Mouse (Mus musculus) lung, adult 2 months (tissue): ENCODE data around the gene Arhgap6. TPM values are rescaled to one million over a fixed set of nuclear protein-coding genes. Genes with fewer than 3 reads are reported as not detected.

Source experiments
- DNase-seq: peaks from one replicate; pipeline ENCODE4 v3.0.0; 2022
- H3K4me1 ChIP-seq: fragments of 200-500 bp; 2 replicates; pipeline ENCODE4 v1.6.1; 2011; ENCODE audit warnings: low read length; ENCODE audit not compliant: control insufficient read depth, insufficient read depth
- H3K4me3 ChIP-seq: fragments of 200-500 bp; replicated peaks from 2 replicates; pipeline ENCODE3; 2011; ENCODE audit warnings: low read depth, mild to moderate bottlenecking, control low read depth, low read length; ENCODE audit errors: extremely low read depth
- CTCF ChIP-seq: fragments of 200-500 bp; IDR thresholded peaks from 2 replicates; pipeline ENCODE4 v1.5.1; 2011; ENCODE audit warnings: mild to moderate bottlenecking, low read length, control low read depth; ENCODE audit not compliant: insufficient read depth
- POLR2A ChIP-seq: fragments of 200-500 bp; IDR thresholded peaks from 2 replicates; pipeline ENCODE4 v1.6.1; 2011; ENCODE audit warnings: low read depth, mild to moderate bottlenecking, control low read depth, low read length, borderline replicate concordance; ENCODE audit errors: extremely low read depth
- WGBS: fragments of 180-500 bp; shearing (Covaris S2); methylation state at CpG from one replicate; pipeline ENCODE4 v1.1.7; 2018; 5-methylcytosine and 5-hydroxymethylcytosine counted together
- polyA plus RNA-seq: library from polyadenylated mRNA; depleted of rRNA; stranded (reverse); fragments of >200 nt; gene quantifications from 2 replicates; pipeline ENCODE4 v1.2.3, GENCODE M21; 2012; rRNA removed

The Arhgap6 gene
- polyA plus RNA-seq: 7.2 and 8.4 TPM in 2 replicates

DNA sequence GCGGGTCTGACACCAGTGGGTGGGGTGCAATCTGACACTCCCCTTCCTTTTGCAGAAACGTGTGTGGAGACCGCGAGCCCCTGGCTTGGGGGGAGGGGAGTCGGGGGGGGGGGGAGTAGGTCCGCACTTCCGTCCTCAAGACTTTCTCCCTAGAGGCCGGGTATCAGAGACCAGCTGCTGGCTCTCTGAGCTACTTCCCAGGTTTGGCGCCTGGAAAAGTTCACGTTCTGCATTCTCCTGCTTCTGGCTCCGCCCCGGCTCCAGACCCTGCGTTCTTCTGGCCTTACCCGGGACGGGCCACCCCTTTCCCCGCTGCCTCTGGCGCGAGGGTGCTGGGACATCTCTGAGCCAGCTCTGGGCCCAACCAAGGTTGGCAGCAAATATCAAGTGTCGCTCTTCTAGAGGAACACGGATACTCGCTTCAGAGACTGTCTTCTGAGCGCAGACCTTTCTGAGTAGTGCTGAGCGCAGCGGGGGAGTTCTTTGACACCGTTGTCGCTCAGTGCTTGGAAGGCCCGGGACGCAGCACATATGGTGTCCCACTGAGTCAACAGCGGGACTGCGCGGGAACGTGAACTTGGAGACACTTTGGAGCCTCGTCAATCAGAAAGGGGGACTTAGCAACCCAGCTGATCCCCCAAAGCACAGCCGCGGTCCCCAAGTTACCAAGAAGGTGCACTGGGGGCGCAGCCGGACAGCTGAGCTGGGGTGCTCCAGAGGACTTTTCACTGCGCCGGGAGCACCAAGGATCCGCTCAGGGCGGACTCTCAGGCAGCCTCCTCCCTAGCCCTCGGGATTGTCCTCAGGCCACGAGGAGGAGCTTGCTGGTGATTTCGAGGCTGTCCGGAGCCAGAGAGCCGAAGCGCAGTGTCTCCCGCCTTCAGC lies at the start of gene Arhgap6:
TSS of gene Arhgap6 (plus strand) at position 126 of the 885 bp plus-strand sequence.
- peak; percentile 31; the same call in 1 of the 2 replicates for TF ChIP-seq POLR2A
- no peak for TF ChIP-seq CTCF
- WGBS: 22% methylated on average over 48 of the region's 48 CpGs
- Histone ChIP-seq H3K4me3 (peak within 1 kb of the TSS; percentile 64), H3K4me1 (no peaks in the 10 kb centered on the region; the same call in 1 of the 2 replicates)
- peak; percentile 4 for DNase-seq

- 36% methylated on average over 2 of the region's 2 CpGs for WGBS
These were observed 47.9 kb upstream of the Arhgap6 start for GRCm38 (mm10) chrX:168747011-168747410.

DNA sequence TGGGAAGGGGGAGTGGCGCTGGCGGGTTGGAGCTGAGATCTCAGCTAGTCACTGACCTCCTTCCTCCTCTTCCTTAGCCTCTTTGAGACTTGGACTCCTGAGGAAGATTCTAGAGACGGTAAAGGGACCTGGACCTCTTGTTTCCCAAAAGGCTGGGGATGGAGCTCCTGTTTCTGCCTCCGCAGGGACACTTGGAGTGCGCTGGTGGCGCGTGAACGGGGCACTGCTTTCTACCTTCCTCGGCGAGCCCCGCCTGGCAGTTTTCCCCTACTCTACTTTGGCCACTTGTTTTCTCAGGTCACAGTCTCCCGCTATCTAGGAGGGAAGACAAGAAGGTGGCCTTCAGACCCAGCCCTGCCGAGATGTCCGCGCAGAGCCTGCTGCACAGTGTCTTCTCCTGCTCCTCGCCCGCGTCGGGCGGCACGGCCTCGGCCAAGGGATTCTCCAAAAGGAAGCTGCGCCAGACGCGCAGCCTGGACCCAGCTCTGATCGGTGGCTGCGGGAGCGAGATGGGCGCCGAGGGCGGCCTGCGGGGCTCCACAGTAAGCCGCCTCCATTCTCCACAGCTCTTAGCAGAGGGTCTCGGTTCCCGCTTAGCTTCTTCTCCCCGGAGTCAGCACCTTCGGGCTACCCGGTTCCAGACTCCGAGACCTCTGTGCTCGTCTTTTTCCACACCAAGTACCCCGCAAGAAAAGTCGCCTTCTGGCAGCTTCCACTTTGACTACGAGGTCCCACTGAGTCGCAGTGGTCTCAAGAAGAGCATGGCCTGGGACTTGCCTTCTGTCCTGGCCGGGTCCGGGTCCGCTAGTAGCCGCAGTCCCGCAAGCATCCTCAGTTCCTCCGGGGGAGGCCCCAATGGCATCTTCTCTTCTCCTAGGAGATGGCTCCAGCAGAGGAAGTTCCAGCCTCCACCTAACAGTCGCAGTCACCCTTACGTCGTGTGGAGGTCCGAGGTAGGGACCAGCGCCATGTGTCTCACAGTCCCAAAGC lies 1.3 kb downstream of the Arhgap6 start:
- peak overlapping the region; percentile 64 for H3K4me3 ChIP-seq
- TF ChIP-seq CTCF (no peak), POLR2A (no peak)
- peak; percentile 8 for DNase-seq
- 29% methylated on average over 55 of the region's 55 CpGs for WGBS
- no peaks in the 10 kb centered on the region; the same call in 1 of the 2 replicates for H3K4me1 ChIP-seq

More at GRCm38 (mm10) chrX:168747011-168747410, 47.9 kb upstream of the Arhgap6 start:
- Histone ChIP-seq H3K4me1 (no peaks in the 10 kb centered on the region), H3K4me3 (no peak overlapping the region)
- TF ChIP-seq POLR2A: no peak
- TF ChIP-seq CTCF: no peak
- no peak for DNase-seq

- H3K4me3 ChIP-seq: no peak overlapping the region
- TF ChIP-seq CTCF: no peak
- no peak for TF ChIP-seq POLR2A
- DNase-seq: no peak
- H3K4me1 ChIP-seq: no peaks in the 10 kb centered on the region
- WGBS: 66% methylated on average over 2 of the region's 2 CpGs
These were observed 9.8 kb downstream of the Arhgap6 start for GRCm38 (mm10) chrX:168804677-168805076.

GRCm38 (mm10) chrX:168810513-168811265 lies 15.8 kb downstream of the Arhgap6 start:
- Histone ChIP-seq H3K4me3 (no peak overlapping the region), H3K4me1 (no peaks in the 10 kb centered on the region)
- DNase-seq: no peak
- TF ChIP-seq CTCF: no peak
- no peak for TF ChIP-seq POLR2A
- WGBS: 58% methylated on average over 3 of the region's 3 CpGs

DNA sequence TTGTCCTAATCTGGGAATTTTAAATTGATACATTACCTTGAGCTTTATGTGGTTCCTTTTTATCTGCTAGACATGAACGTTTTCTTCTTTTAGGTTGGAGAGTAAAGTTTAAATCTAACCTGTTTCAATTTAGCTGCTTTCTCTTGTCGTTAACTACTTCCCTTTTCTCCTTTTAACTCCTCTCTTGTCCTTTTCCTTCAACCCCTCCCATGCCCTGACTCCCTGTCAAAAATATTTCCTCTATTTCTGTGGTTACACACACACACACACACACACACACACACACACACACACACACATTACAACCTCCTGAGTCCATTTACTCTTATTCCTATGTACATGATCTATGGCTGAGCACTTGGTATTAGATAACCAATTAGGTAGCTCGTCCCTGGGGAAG lies 24.0 kb downstream of the Arhgap6 start:
- TF ChIP-seq POLR2A: no peak
- TF ChIP-seq CTCF: no peak
- WGBS: 52% methylated on average over 3 of the region's 3 CpGs
- no peak for DNase-seq

DNA sequence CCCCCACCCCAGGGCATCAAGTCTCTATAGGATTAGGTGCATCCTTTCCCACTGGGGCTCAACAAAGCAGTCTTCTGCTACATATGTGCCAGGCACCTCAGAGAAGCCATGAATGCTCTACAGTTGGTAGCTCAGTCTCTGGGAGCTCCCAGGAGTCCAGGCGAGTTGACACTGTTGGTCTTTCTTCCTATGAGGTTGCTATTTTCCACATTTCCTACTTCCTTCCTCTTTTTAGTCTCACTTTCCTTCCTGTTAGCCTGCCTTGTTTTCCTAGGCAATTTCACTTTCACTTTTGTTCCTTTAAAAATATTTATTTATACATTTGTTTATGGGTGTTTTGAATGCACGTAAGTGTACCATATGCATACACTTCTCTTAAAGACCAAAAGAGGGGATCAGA lies 29.3 kb downstream of the Arhgap6 start:
- DNase-seq: no peak
- no peak overlapping the region for H3K4me3 ChIP-seq
- TF ChIP-seq POLR2A (no peak), CTCF (no peak)
- WGBS: 62% methylated on average over 2 of the region's 2 CpGs
- no peaks in the 10 kb centered on the region for H3K4me1 ChIP-seq

More for the DNA sequence above, 24.0 kb downstream of the Arhgap6 start:
- no peaks in the 10 kb centered on the region for H3K4me1 ChIP-seq
- H3K4me3 ChIP-seq: no peak overlapping the region

DNA sequence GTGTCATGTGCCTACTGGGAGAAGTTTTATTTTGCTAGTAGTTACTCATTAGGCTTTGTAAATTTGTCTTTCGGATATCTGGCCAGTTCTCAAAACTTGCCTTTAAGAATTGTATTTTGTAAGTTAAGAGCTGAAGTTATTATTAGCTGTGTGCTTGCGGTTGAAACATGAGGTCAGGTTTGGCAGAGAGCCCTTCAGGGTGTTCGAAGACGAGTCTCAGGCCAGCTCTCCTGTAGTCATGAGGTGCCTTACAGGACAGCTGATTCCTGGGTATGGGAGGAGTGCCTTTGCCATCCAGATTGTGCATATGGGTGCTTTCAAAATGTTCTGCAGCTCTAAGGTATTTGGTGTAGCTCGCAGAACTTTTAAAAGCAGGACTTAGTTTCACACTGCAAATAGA lies 37.4 kb downstream of the Arhgap6 start:
- no peak for DNase-seq
- H3K4me1 ChIP-seq: no peaks in the 10 kb centered on the region
- TF ChIP-seq POLR2A: no peak
- TF ChIP-seq CTCF: no peak
- WGBS: 61% methylated on average over 5 of the region's 5 CpGs
- H3K4me3 ChIP-seq: no peak overlapping the region
